Mouse (Mus musculus) mouse trophoblast stem cell (cell line): ENCODE measurements at regions not wholly inside any gene's neighbourhood (a gene's known extent, or its start where the extent isn't known, plus 50 kb on each side); places are given as distances from the start of the nearest gene placed in this dataset.
"Not testable (repeated sequence)": the region's sequence is repeated elsewhere in the genome, so short reads cannot be mapped to it uniquely, and the experiment has no call there.

Experiments used
- in situ Hi-C, 2 experiments: fragments of 300-500 bp; cut with MseI, MboI; formaldehyde crosslinking; loops; 2 replicates in 1 of 2; 3 replicates in 1 of 2; pipeline ENCODE4 v1.15.1; 2025

GRCm38 (mm10) chr4:7237848-7238247 is 1001.0 kb downstream of the Car8 start:
- in situ Hi-C loops: no loop called here

- in situ Hi-C loops: not testable (repeated sequence)
Observed at GRCm38 (mm10) chr4:7234537-7234936, 1004.3 kb downstream of the Car8 start.

DNA sequence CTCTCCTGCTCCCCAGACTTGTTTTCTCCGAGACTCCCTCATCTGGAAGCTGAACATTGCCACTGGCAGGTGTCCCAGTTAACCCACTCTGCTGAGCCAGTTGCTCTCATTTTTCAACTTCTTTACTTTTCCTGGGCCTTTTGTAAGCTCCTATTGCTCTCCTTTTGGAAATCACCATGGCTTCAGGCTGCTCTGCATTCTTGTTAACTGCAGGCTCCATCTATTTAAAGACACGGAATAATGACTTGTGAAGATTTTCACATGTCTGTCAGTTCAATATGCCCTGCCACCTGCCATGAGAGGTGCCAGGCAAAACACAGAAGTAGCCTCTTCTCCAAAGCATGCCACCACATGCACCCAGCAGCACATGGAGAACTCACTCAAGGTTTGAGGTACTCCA is 1009.9 kb downstream of the Car8 start:
- in situ Hi-C loops: no loop called here

GRCm38 (mm10) chr4:7222922-7223321 is 1015.9 kb downstream of the Car8 start:
- in situ Hi-C loops: no loop called here

GRCm38 (mm10) chr4:7220426-7220825 is 1018.4 kb downstream of the Car8 start:
- in situ Hi-C loops: no loop called here

GRCm38 (mm10) chr4:7215048-7216030 is 1023.5 kb downstream of the Car8 start:
- in situ Hi-C loops: no loop called here

- in situ Hi-C loops: no loop called here
Observed at GRCm38 (mm10) chr4:7206987-7207386, 1031.9 kb downstream of the Car8 start.

DNA sequence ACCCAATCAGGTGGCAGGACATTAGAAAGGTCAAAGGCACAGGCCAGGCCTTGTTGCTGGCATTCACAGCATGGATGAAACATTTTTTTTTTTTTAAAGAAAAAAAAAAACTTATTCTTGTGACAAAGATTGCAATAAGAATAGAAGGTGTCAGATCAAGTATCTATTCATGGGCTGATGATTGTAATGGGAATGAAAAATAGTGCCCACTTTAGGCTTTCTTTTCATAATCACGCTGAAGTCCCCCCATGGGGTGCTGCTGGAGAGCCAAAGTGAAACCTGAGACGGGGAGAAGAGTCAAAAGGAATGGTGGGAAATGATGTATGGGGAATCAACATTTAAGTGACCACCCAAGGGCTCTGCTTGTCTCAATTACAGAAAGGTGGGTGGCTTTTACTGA is 1037.0 kb downstream of the Car8 start:
- in situ Hi-C loops: no loop called here

- in situ Hi-C loops: no loop called here
Observed at GRCm38 (mm10) chr4:7199941-7200340, 1038.9 kb downstream of the Car8 start.

DNA sequence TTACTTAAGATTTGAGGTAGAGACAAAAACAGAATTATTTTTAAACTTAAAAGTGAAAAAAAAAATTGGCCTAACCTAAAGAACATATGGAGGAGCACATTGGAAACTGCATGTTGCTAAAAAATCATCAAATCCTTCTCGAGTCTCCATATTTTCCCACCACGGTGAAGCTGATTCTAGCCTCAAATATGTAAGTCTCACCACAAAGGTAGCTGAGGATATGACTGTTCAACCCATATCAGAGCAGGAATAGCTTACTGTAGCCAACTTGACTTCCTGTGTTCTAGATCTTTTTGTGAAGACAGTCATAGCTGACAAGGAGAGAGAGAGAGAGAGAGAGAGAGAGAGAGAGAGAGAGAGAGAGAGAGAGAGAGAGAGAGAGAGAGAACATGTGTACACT is 1039.8 kb downstream of the Car8 start:
- in situ Hi-C loops: no loop called here

GRCm38 (mm10) chr4:7196570-7196969 is 1042.3 kb downstream of the Car8 start:
- in situ Hi-C loops: no loop called here

DNA sequence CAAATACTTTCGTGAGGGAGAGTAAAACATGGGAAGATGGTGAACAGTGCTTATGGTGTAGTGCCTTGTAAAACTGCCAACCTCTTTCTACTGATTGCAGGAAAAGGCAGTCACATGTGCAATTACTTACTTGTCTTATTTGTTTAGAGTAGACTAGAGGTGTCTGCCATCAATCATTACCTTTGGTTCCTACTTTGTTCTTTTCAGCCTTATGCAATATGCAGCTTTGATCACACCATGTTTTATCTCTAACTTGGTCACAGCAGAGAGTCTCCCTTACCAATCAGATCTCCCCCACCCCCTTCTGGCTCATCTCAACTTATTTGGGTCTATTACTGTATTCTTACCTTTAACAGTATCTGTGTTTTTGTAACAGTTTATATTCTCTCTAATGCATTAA is 1043.2 kb downstream of the Car8 start:
- in situ Hi-C loops: no loop called here

DNA sequence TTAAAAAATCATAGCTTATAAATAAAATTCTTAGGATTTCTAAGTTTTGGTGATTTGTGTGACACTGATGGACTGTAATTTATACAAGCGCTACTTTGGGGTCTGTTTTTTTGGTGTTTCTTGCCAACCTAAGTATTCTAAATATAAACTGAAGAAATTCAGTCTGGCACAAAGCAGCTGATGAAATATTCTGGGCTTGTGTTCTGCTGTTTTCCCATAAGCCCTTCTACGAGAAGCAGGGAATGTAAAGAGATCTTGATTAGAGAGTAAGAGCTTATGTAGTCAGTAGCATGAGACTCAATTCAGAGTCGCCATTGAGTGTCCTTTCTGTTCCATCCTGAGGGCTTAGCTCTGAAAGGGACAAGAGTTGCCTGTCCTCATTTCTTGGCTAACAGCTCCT is 1046.9 kb downstream of the Car8 start:
- in situ Hi-C loops: no loop called here

GRCm38 (mm10) chr4:7191228-7191627 is 1047.6 kb downstream of the Car8 start:
- in situ Hi-C loops: no loop called here

DNA sequence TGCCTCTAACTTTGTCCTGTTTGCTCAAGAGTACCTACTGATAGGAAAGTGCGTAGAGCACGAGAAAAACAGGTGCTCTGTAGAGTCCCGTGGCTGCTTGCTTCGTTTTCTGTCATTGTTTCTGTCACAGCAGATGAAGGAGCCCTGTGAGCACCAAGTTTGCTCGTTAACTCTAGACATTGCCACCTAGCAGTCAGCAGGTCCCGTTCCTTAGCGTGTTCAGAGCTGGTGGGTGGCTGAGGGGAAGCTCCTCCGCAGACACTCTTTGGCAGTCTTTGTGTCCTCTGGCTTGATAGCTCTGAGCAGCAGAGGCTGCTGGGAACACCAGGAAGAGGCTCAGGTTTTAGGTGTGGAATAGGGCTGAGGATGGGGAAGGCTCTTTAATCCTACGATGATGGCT is 1063.8 kb downstream of the Car8 start:
- in situ Hi-C loops: no loop called here

DNA sequence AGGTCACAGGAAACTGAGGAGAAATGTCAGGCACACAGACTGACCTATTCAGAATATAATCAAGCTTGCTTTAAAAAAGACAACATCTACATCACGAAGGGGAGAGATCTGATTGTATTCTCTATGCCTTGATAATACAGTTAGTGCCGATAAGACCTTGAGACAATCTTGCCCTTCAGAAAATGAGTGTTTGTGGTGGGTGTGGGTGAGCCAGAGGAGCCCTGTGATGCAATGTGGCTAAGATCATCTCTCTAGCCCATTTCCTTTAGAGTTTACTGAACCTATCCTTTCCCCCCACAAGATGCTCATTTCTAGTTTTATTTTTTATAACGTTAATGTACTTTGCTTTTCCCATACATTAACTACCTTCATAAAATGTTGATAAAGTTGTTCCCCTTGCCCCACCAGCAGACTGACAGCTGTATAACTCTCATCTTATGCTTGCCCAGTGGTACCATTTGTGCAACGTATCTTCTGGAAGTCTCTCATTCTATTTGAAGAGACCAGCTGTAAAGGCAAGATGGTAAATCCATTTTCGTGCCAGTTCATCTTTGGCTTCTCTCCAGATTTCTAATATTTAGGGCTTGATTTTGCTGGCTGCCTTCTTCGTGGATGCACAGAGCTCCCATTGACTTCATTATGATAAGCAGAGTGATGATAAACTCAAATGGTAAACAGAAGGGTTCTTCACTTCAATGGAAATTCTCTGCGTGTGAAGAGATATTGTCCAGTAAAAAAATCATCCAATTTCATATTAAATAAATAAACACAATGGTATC is 1066.1 kb downstream of the Car8 start:
- in situ Hi-C loops: no loop called here

- in situ Hi-C loops: no loop called here
Observed at GRCm38 (mm10) chr4:7171637-7172417, 1067.0 kb downstream of the Car8 start.

- in situ Hi-C loops: no loop called here
Observed at GRCm38 (mm10) chr4:7161411-7161810, 1077.4 kb downstream of the Car8 start.

DNA sequence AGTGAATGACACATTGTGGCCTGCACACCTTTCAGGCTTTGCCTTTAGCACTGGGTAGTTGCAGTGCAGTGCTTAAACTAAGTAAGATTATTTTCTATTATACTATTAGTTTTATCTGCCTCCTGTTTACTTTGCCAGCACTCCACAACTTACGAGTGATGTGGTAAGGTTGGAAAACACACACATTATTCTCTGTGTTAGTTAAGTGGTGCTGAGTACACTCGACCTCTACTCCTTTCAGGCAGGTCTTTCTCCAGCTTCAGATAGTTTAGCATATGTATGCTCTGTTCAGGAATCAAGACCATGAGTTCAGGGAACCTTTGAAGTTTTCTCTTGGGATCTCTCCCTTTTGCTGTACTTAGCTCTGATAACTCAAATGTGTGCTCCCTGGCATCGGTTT is 1081.0 kb downstream of the Car8 start:
- in situ Hi-C loops: no loop called here

DNA sequence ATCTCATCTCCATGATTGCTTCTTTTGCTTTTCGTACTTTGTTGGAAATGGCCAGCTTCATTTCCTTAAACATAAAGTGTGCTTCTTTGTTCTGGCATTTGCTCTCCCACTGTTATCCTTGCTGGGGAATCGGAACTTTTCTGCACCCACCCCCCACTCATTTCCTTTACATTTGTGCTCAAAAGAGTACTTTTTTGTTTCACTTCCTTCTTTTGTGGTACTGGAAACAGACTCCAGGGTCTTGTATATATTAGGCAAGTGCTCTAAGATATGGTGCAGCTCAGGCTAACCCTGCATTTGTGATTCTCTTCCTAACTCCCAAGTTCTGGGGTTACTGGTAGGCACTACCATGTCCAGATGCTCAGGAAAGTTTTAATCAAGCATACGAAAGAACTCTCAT is 1084.6 kb downstream of the Car8 start:
- in situ Hi-C loops: no loop called here

DNA sequence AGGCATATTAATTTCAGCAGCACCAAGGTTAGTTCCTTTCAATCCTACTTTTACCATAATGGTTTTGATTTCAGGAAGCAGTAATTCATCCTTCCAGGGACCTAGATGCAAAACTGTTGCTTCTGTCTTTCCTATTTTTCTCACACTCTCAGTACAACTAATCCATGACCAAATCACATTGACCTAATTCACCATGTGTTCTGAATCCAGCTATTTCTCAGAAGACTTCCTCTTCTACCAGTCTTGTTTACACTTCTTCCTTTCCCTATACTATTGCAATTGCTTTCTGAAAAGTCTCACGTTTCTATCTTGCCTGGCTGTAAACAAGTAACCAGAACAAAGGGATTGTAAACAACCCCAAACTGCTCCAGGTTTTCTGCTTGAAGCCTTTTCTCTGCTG is 1085.0 kb downstream of the Car8 start:
- in situ Hi-C loops: no loop called here

DNA sequence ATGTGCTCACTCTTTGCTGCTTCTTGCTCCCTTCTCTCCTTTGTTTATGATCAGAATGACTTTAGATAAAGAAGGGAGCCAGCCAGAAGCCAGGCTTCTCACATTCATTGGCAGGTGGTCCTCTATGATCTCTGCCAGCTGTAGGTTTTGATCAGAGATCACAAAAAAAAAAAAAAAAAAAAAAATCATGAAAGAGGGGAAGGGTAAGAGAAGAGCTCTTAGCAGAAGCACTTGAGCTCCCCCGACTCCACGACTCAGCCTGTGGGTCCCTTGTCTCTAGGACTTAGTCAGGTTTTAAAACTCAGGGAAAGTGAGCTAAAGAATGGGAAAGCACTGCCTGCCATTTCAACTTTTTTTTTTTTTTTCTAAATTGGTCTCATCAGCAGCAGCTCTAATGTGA is 1093.1 kb downstream of the Car8 start:
- in situ Hi-C loops: no loop called here
